25 mouse cellular contexts compared by ENCODE assay signal in the genomic region with DNA sequence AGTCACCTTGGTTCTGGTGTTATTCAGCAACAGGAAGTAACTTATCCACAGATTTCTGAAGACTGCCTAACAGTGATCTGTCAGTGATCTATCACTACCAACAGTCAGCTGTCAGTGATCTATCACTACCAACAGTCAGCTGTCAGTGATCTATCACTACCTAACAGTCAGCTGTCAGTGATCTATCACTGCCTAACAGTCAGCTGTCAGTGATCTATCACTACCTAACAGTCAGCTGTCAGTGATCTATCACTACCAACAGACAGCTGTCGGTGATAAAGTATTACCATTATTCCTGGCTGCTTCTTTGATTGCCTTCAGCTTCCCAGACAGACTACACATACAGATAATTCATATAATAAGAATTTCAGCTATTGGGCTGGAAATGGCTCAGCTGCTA. TPM values are rescaled to one million over a fixed set of nuclear protein-coding genes. Genes with fewer than 3 reads are reported as not detected.
DNase-seq lines count a peak whose midpoint lies in the region; TF ChIP-seq lines count a peak whose summit lies in the region.
"Had no signal": no experiment of that assay in that cellular context is flagged by ENCODE, and none has a peak within 500 bp of the region (broad histone marks: within the 10 kb centered on the region; RNA-seq: fewer than 3 reads in every experiment).

No protein-coding gene starts in this region.

- DNase-seq in MEL (ENCODE audit: low read depth, low spot score): no peak
- peak; percentile 26 for DNase-seq in forelimb bud, embryonic 11.5 days (ENCODE audit: low read depth, low spot score)
- DNase-seq in thymus, postnatal 0 days (ENCODE audit: low spot score): no peak
- DNase-seq in right cerebral cortex, adult 18-20 months: no peak
- no peak for DNase-seq in left cerebral cortex, postnatal 10 days (ENCODE audit: extremely low spot score in 1 of 2, low spot score in 2 of 2)
- DNase-seq: adrenal gland, adult 8-10 months; adrenal gland, postnatal 14 days; adrenal gland, postnatal 36 days; cerebellum, adult 11-12 months; cerebellum, adult 2 months; cerebellum, adult 9-10 months; cerebellum, postnatal 10 days; cerebellum, postnatal 25 days; forebrain, postnatal 0 days had no signal

- no peaks in the 10 kb centered on the region for H3K27me3 ChIP-seq in C2C12 (ENCODE audit: control insufficient read depth, insufficient read depth, insufficient read length)
- peaks cover 0 to 1% of the 10 kb centered on the region in 2 experiments; a peak in 1 of 4 replicates for H3K27me3 ChIP-seq in MEL (ENCODE audit: control insufficient read depth in 1 of 2, insufficient read depth in 2 of 2, low read length in 2 of 2)
- H3K27me3 ChIP-seq in myocyte (ENCODE audit: control insufficient read depth, insufficient read depth, insufficient read length): no peaks in the 10 kb centered on the region
- H3K27me3 ChIP-seq: CH12.LX; embryonic facial prominence, embryonic 12.5 days; forebrain, embryonic 13.5 days; forebrain, embryonic 15.5 days; Patski had no signal

- no peaks in the 10 kb centered on the region for H3K9me3 ChIP-seq in MEL (replicated peaks; ENCODE audit: insufficient read depth, low read length)
- H3K9me3 ChIP-seq: embryonic facial prominence, embryonic 10.5 days; embryonic facial prominence, embryonic 12.5 days; forebrain, embryonic 15.5 days; G1E had no signal

- TF ChIP-seq CTCF in C2C12 (IDR thresholded peaks at IDR 0.05; ENCODE audit: control insufficient read depth, insufficient read depth, insufficient read length) (no peak), MEL (IDR thresholded peaks at IDR 0.05 in 2 of 3, conservative IDR thresholded peaks at IDR 0.05 in 1 of 3; ENCODE audit: control insufficient read depth in 1 of 3, insufficient read depth in 1 of 3, low read depth in 2 of 3, low read length in 3 of 3, poor library complexity in 1 of 3, severe bottlenecking in 1 of 3) (no peak)

- TF ChIP-seq POLR2A in MEL (IDR thresholded peaks at IDR 0.05; ENCODE audit: control insufficient read depth in 1 of 2, insufficient read depth in 1 of 2, low read depth in 1 of 2, low read length in 2 of 2, poor library complexity in 1 of 2): no peak
- no peak for TF ChIP-seq POLR2A in myocyte (IDR thresholded peaks at IDR 0.05; ENCODE audit: insufficient read length, low read depth)

- peaks cover 0 to 20% of the 10 kb centered on the region in 2 experiments; a peak in 2 of 4 replicates for H3K4me1 ChIP-seq in MEL (ENCODE audit: control insufficient read depth in 1 of 2, insufficient read depth in 2 of 2, low read length in 2 of 2)
- H3K4me1 ChIP-seq: embryonic facial prominence, embryonic 10.5 days; embryonic facial prominence, embryonic 12.5 days; forebrain, embryonic 13.5 days; forebrain, embryonic 15.5 days had no signal

- H3K4me3 ChIP-seq in C2C12 (ENCODE audit: insufficient read depth, poor library complexity, severe bottlenecking) (no peak overlapping the region), MEL (ENCODE audit: control insufficient read depth in 1 of 2, insufficient read depth in 1 of 2, low read depth in 2 of 2, low read length in 2 of 2) (no peak overlapping the region), myocyte (no peak overlapping the region)
- H3K4me3 ChIP-seq: embryonic facial prominence, embryonic 10.5 days; embryonic facial prominence, embryonic 12.5 days; forebrain, embryonic 13.5 days; forebrain, embryonic 15.5 days had no signal

- TF ChIP-seq EP300 in MEL (IDR thresholded peaks at IDR 0.05; ENCODE audit: low read depth in 1 of 2, low read length in 2 of 2): no peak

- H3K36me3 ChIP-seq in C2C12 (ENCODE audit: control insufficient read depth, insufficient read depth): no peaks in the 10 kb centered on the region
- H3K36me3 ChIP-seq in MEL (ENCODE audit: control insufficient read depth in 1 of 2, insufficient read depth in 2 of 2, low read length in 2 of 2): peaks cover 0 to 9% of the 10 kb centered on the region in 2 experiments; a peak in 2 of 4 replicates
- H3K36me3 ChIP-seq in myocyte (ENCODE audit: control insufficient read depth, insufficient read depth): no peaks in the 10 kb centered on the region
- H3K36me3 ChIP-seq: embryonic facial prominence, embryonic 10.5 days; embryonic facial prominence, embryonic 12.5 days; forebrain, embryonic 15.5 days; G1E had no signal

- H3K27ac ChIP-seq in MEL (ENCODE audit: control insufficient read depth, low read depth, low read length): no peak overlapping the region
- H3K27ac ChIP-seq: embryonic facial prominence, embryonic 10.5 days; embryonic facial prominence, embryonic 12.5 days; forebrain, embryonic 13.5 days; forebrain, embryonic 15.5 days had no signal

- H3K79me3 ChIP-seq in C2C12 (ENCODE audit: low read depth): no peaks in the 10 kb centered on the region

- no peak overlapping the region for H3ac ChIP-seq in C2C12 (ENCODE audit: control insufficient read depth, insufficient read length, low read depth)
- no peak overlapping the region for H3ac ChIP-seq in myocyte (ENCODE audit: control insufficient read depth, insufficient read length)

- no peaks in the 10 kb centered on the region for H3K79me2 ChIP-seq in C2C12 (ENCODE audit: control insufficient read depth, insufficient read depth)
- H3K79me2 ChIP-seq in MEL (ENCODE audit: control insufficient read depth, insufficient read depth, low read length, poor library complexity): no peaks in the 10 kb centered on the region
- no peaks in the 10 kb centered on the region for H3K79me2 ChIP-seq in myocyte (ENCODE audit: control insufficient read depth, insufficient read depth)

- intact Hi-C loops in left cerebral cortex, postnatal 10 days (cut with DNase I): no loop called here

- H3K9ac ChIP-seq in MEL (ENCODE audit: control insufficient read depth, low read depth, low read length, poor library complexity, severe bottlenecking): no peak overlapping the region
- H3K9ac ChIP-seq: embryonic facial prominence, embryonic 12.5 days; forebrain, embryonic 13.5 days; forebrain, embryonic 15.5 days; forebrain, postnatal 0 days had no signal

- no peak for TF ChIP-seq RAD21 in MEL (IDR thresholded peaks at IDR 0.05; ENCODE audit: low read depth, low read length)

- no peak overlapping the region for H3K4me2 ChIP-seq in myocyte (ENCODE audit: low read depth)
- H3K4me2 ChIP-seq: embryonic facial prominence, embryonic 12.5 days; forebrain, embryonic 13.5 days; forebrain, embryonic 15.5 days had no signal

TF ChIP-seq in C2C12, 6 proteins besides CTCF, POLR2A, EP300 and RAD21:
- TF ChIP-seq CEBPB (IDR thresholded peaks at IDR 0.05; ENCODE audit: low read depth): no peak
- peak; percentile 79 for TF ChIP-seq MYOD1 (IDR thresholded peaks at IDR 0.05; ENCODE audit: control insufficient read depth, insufficient read length, low read depth)
- no peak for TF ChIP-seq FOSL1 (IDR thresholded peaks at IDR 0.05; ENCODE audit: insufficient read depth, low read length, poor library complexity, severe bottlenecking)
- no peak for TF ChIP-seq MAX (IDR thresholded peaks at IDR 0.05)
TF ChIP-seq in C2C12: peak in this region for 1.

TF ChIP-seq in MEL, 35 proteins besides CTCF, POLR2A, EP300 and RAD21:
- TF ChIP-seq NRF1 (IDR thresholded peaks at IDR 0.05; ENCODE audit: insufficient read depth, low read depth, low read length, poor library complexity, severe bottlenecking): no peak
- TF ChIP-seq TCF12 (IDR thresholded peaks at IDR 0.05; ENCODE audit: low read depth, low read length): no peak
- TF ChIP-seq MYB (IDR thresholded peaks at IDR 0.05; ENCODE audit: low read depth, low read length): no peak
- TF ChIP-seq ETS1 (IDR thresholded peaks at IDR 0.05; ENCODE audit: low read depth, low read length): 0 out of 2 replicates have a peak, but pooled peaks have one; percentile 12
- TF ChIP-seq SMC3 (IDR thresholded peaks at IDR 0.05; ENCODE audit: low read depth, low read length): no peak
- no peak for TF ChIP-seq UBTF (IDR thresholded peaks at IDR 0.05; ENCODE audit: borderline replicate concordance, insufficient read depth, low read depth, low read length)

TF ChIP-seq in myocyte, 11 proteins besides CTCF, POLR2A, EP300 and RAD21:
- TF ChIP-seq TCF12 (IDR thresholded peaks at IDR 0.05; ENCODE audit: insufficient read depth, poor library complexity, severe bottlenecking) (peak; percentile 72), TCF3 (IDR thresholded peaks at IDR 0.05; ENCODE audit: insufficient read length, low read depth) (peak; percentile 83), USF1 (IDR thresholded peaks at IDR 0.05; ENCODE audit: low read depth) (no peak), MAX (IDR thresholded peaks at IDR 0.05; ENCODE audit: low read depth) (no peak), MYOG (IDR thresholded peaks at IDR 0.05; ENCODE audit: control insufficient read depth in 1 of 3, insufficient read depth in 1 of 3, insufficient read length in 2 of 3, low read depth in 2 of 3) (peak in 1 of 3 experiments; percentile 50), E2F4 (IDR thresholded peaks at IDR 0.05; ENCODE audit: insufficient read depth) (no peak), MYOD1 (IDR thresholded peaks at IDR 0.05; ENCODE audit: control insufficient read depth in 1 of 3, insufficient read length in 2 of 3, low read depth in 2 of 3) (peak; percentile 32 to 82 (median 79))

RNA-seq across cellular contexts. Expression of a gene that starts 19.2 kb away (rescaled TPM):
- polyA plus RNA-seq in C2C12 (2012; fragmentation: generic; extraction: Trizol) (9.7 TPM), MEL (2012; ENCODE audit: insufficient read depth in 1 of 2, insufficient read length in 2 of 2, low read depth in 1 of 2, low replicate concordance in 2 of 2, missing spikeins in 1 of 2) (under 1 TPM in 1 of 2 experiments, not detected in 1; 0.47 TPM), myocyte (2012; fragmentation: generic; extraction: Trizol) (45.8 TPM)
- 0.16 and 0.23 TPM in 2 replicates for total RNA-seq in MEL (2012; rRNA removed)
- 0.14 and 0.26 TPM in 2 replicates for polyA plus RNA-seq in thymus, postnatal 0 days (2015; fragmentation: Nextera tagmentation; extraction: Ambion mirVana)
- total RNA-seq in left cerebral cortex, postnatal 10 days (2021): 10 to 100 TPM; 13.5 to 18.5 TPM
- total RNA-seq: CH12.LX had no signal
- polyA plus RNA-seq: activated CD4-positive, CD25-positive, alpha-beta regulatory T cell, adult 4 months; CD4-positive, CD25-positive, alpha-beta regulatory T cell, adult 4 months had no signal

RNA-seq across cellular contexts. Expression of a gene that starts 57.6 kb away (rescaled TPM):
- polyA plus RNA-seq in C2C12 (2012; fragmentation: generic; extraction: Trizol) (552 TPM), MEL (2012; ENCODE audit: insufficient read depth in 1 of 2, insufficient read length in 2 of 2, low read depth in 1 of 2, low replicate concordance in 2 of 2, missing spikeins in 1 of 2) (100 to 1,000 TPM in 1 of 2 experiments, not detected in 1; 309 TPM), myocyte (2012; fragmentation: generic; extraction: Trizol) (311 TPM)
- 545 and 639 TPM in 2 replicates for total RNA-seq in MEL (2012; rRNA removed)
- 308 and 318 TPM in 2 replicates for polyA plus RNA-seq in thymus, postnatal 0 days (2015; fragmentation: Nextera tagmentation; extraction: Ambion mirVana)
- total RNA-seq in left cerebral cortex, postnatal 10 days (2021): 10 to 100 TPM; 67.9 to 69.3 TPM
